Mouse (Mus musculus) kidney, postnatal 0 days (tissue): ENCODE data around the gene U90926. TPM values are rescaled to one million over a fixed set of nuclear protein-coding genes. Genes with fewer than 3 reads are reported as not detected.

ENCODE experiments used
- ATAC-seq: fragments of 200-750 bp; cut with Nextera tagmentation; replicated peaks from 2 replicates; pipeline ENCODE4 v1.8.0; 2017; ENCODE audit warnings: low read depth, moderate number of reproducible peaks, moderate TSS enrichment, moderate library complexity; ENCODE audit not compliant: low FRiP score
- DNase-seq: peaks from one replicate; pipeline ENCODE4 v3.0.0-alpha.2; 2016; ENCODE audit warnings: low spot score
- H3K27ac ChIP-seq: fragments of 300-500 bp; sonication (generic); 2 replicates; pipeline ENCODE4 v1.5.1; 2014; ENCODE audit warnings: mild to moderate bottlenecking
- H3K27me3 ChIP-seq: fragments of 300-500 bp; sonication (generic); 2 replicates; pipeline ENCODE4 v1.6.1; 2014; ENCODE audit warnings: low read length, mixed read lengths; ENCODE audit not compliant: insufficient read depth
- H3K36me3 ChIP-seq: fragments of 300-500 bp; sonication (generic); 2 replicates; pipeline ENCODE4 v1.6.1; 2014; ENCODE audit warnings: low read length, mixed read lengths; ENCODE audit not compliant: insufficient read depth
- H3K4me1 ChIP-seq: fragments of 300-500 bp; sonication (generic); replicated peaks from 2 replicates; pipeline ENCODE4 v1.6.1; 2014; ENCODE audit warnings: antibody characterized with exemption, low read length, mixed read lengths; ENCODE audit not compliant: insufficient read depth
- H3K4me2 ChIP-seq: fragments of 300-500 bp; sonication (generic); 2 replicates; pipeline ENCODE4 v1.6.1; 2014; ENCODE audit warnings: mild to moderate bottlenecking, low read length, moderate library complexity, mixed read lengths
- H3K4me3 ChIP-seq: fragments of 300-500 bp; sonication (generic); replicated peaks from 2 replicates; pipeline ENCODE4 v1.5.1; 2014; ENCODE audit warnings: low read depth, low read length
- H3K9ac ChIP-seq: fragments of 300-500 bp; sonication (generic); 2 replicates; pipeline ENCODE4 v1.6.1; 2014; ENCODE audit warnings: low read depth, low read length
- H3K9me3 ChIP-seq: fragments of 300-500 bp; sonication (generic); replicated peaks from 2 replicates; pipeline ENCODE4 v1.6.1; 2016; ENCODE audit warnings: low read length, inconsistent platforms, mixed read lengths
- CTCF ChIP-seq: IDR thresholded peaks from 2 replicates; pipeline ENCODE4 v1.5.1; 2016; ENCODE audit warnings: antibody characterized with exemption, low read depth, mild to moderate bottlenecking, moderate library complexity
- WGBS: fragments of 180-500 bp; shearing (Covaris S2); extraction: QIAGEN DNeasy Blood & Tissue Kit; methylation state at CpG from one replicate; pipeline ENCODE4 v1.1.7; 2014; 5-methylcytosine and 5-hydroxymethylcytosine counted together
- polyA plus RNA-seq: library from polyadenylated mRNA; unstranded; fragments of >200 nt; fragmentation: Nextera tagmentation; extraction: Ambion mirVana; gene quantifications from 2 replicates; pipeline ENCODE4 v1.2.1, GENCODE M21; 2015

The U90926 gene
- polyA plus RNA-seq, 1 experiment from 2014 or later = not detected

GRCm38 (mm10) chr5:92220287-92220902 lies 5.2 kb upstream of the U90926 start:
- WGBS = 87% methylated on average over 8 of the region's 8 CpGs
- no peaks in the 10 kb centered on the region for H3K9me3 ChIP-seq
- no peaks in the 10 kb centered on the region for H3K36me3 ChIP-seq
- H3K9ac ChIP-seq = no peak overlapping the region
- no peak overlapping the region for H3K4me3 ChIP-seq
- TF ChIP-seq CTCF = no peak
- H3K4me1 ChIP-seq = no peaks in the 10 kb centered on the region
- ATAC-seq (no peak), DNase-seq (no peak)
- H3K27me3 ChIP-seq = no peaks in the 10 kb centered on the region
- no peak overlapping the region for H3K4me2 ChIP-seq
- no peak overlapping the region for H3K27ac ChIP-seq

- H3K36me3 ChIP-seq = no peaks in the 10 kb centered on the region
- DNase-seq (peak; percentile 16), ATAC-seq (0 out of 2 replicates have a peak, but pooled peaks have one; percentile 33)
- no peaks in the 10 kb centered on the region for H3K9me3 ChIP-seq
- no peak overlapping the region for H3K9ac ChIP-seq
- no peak overlapping the region for H3K4me3 ChIP-seq
- no peak overlapping the region for H3K27ac ChIP-seq
- 56% methylated on average over 6 of the region's 6 CpGs for WGBS
- no peak for TF ChIP-seq CTCF
- no peak overlapping the region for H3K4me2 ChIP-seq
- H3K4me1 ChIP-seq = no peaks in the 10 kb centered on the region
- no peaks in the 10 kb centered on the region for H3K27me3 ChIP-seq
Observed at GRCm38 (mm10) chr5:92219826-92220225, 4.6 kb upstream of the U90926 start.

GRCm38 (mm10) chr5:92218915-92219793 lies 3.9 kb upstream of the U90926 start:
- WGBS = 54% methylated on average over 17 of the region's 17 CpGs
- no peaks in the 10 kb centered on the region for H3K36me3 ChIP-seq
- no peak for TF ChIP-seq CTCF

GRCm38 (mm10) chr5:92212231-92212630 lies 3.0 kb downstream of the U90926 start:
- Histone ChIP-seq H3K36me3 (no peaks in the 10 kb centered on the region), H3K4me1 (no peaks in the 10 kb centered on the region), H3K27me3 (no peaks in the 10 kb centered on the region), H3K9me3 (no peaks in the 10 kb centered on the region), H3K9ac (no peak overlapping the region), H3K4me3 (no peak overlapping the region), H3K27ac (no peak overlapping the region), H3K4me2 (no peak overlapping the region)
- no peak for DNase-seq
- ATAC-seq = no peak
- WGBS = 93% methylated on average over 4 of the region's 4 CpGs
- no peak for TF ChIP-seq CTCF

More at GRCm38 (mm10) chr5:92218915-92219793, 3.9 kb upstream of the U90926 start:
- Histone ChIP-seq H3K27ac (no peak overlapping the region), H3K4me1 (no peaks in the 10 kb centered on the region), H3K27me3 (no peaks in the 10 kb centered on the region), H3K9me3 (no peaks in the 10 kb centered on the region), H3K9ac (no peak overlapping the region), H3K4me3 (no peak overlapping the region), H3K4me2 (no peak overlapping the region)
- DNase-seq (no peak), ATAC-seq (no peak)

GRCm38 (mm10) chr5:92210205-92210604 lies 5.0 kb downstream of the U90926 start:
- WGBS = 47% methylated on average over 8 of the region's 8 CpGs
- H3K27ac ChIP-seq = no peak overlapping the region
- no peak overlapping the region for H3K4me2 ChIP-seq
- H3K4me3 ChIP-seq = no peak overlapping the region
- no peak overlapping the region for H3K9ac ChIP-seq
- no peaks in the 10 kb centered on the region; the same call in 1 of the 2 replicates for H3K4me1 ChIP-seq
- H3K27me3 ChIP-seq = no peaks in the 10 kb centered on the region
- ATAC-seq (no peak), DNase-seq (peak; percentile 49)
- no peaks in the 10 kb centered on the region for H3K36me3 ChIP-seq
- no peaks in the 10 kb centered on the region for H3K9me3 ChIP-seq
- TF ChIP-seq CTCF = no peak

- 84% methylated on average over 6 of the region's 6 CpGs for WGBS
Observed at GRCm38 (mm10) chr5:92206121-92206520, 9.1 kb downstream of the U90926 start.

More at GRCm38 (mm10) chr5:92206121-92206520, 9.1 kb downstream of the U90926 start:
- no peak for TF ChIP-seq CTCF
- Histone ChIP-seq H3K4me2 (no peak overlapping the region), H3K4me1 (no peaks in the 10 kb centered on the region; the same call in 1 of the 2 replicates), H3K9ac (no peak overlapping the region), H3K36me3 (peaks cover 16% of the 10 kb centered on the region; the same call in 1 of the 2 replicates), H3K9me3 (no peaks in the 10 kb centered on the region), H3K4me3 (no peak overlapping the region), H3K27me3 (no peaks in the 10 kb centered on the region), H3K27ac (peak overlapping the region; percentile 54)
- no peak for ATAC-seq
- no peak for DNase-seq
